Mouse (Mus musculus): ENCODE data around the gene Adcy5.

- TF ChIP-seq CTCF (IDR thresholded peaks at IDR 0.05; ENCODE audit: low read depth) (no peak), EP300 (IDR thresholded peaks at IDR 0.05; ENCODE audit: low read depth) (no peak)
Measured at GRCm38 (mm10) chr16:35179082-35179481, 24.4 kb downstream of the Adcy5 start.
